Mouse (Mus musculus) urinary bladder, adult 18-20 months (tissue): ENCODE results near the gene Zfp141.

Experiments used
- DNase-seq, 2 experiments: peaks; one replicate each; pipeline ENCODE4 v3.0.0; 2022; ENCODE audit warnings: low spot score in 2 of 2, mixed read lengths in 2 of 2

The Zfp141 gene

GRCm38 (mm10) chr7:42505588-42505987 is at the start of gene Zfp141:
TSS of gene Zfp141 (minus strand) at chr7:42505740.
- peak; percentile 63 to 81 for DNase-seq

GRCm38 (mm10) chr7:42551766-42552165 is 46.2 kb upstream of the Zfp141 start:
- no peak for DNase-seq

DNA sequence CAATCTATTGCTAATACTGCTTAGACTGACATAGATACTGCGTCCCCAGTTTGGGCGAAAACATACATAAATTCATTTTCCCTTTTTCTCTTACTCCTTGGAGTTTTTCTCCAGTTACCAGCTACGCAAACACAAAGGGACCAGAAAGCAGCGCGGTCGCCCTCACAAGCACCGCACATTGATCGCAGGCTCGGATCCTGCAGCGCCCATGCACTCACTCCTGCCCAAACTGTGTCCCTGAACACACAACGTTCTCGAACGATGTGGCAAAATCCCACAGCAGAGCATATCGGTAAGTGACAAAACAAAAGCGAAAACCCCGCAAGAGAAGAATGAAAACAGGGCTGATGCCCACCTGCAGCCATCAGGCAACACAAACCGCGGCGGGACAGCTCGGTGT is 354 bp downstream of the Zfp141 start:
- peak in 1 of 2 experiments; percentile 1 for DNase-seq

DNA sequence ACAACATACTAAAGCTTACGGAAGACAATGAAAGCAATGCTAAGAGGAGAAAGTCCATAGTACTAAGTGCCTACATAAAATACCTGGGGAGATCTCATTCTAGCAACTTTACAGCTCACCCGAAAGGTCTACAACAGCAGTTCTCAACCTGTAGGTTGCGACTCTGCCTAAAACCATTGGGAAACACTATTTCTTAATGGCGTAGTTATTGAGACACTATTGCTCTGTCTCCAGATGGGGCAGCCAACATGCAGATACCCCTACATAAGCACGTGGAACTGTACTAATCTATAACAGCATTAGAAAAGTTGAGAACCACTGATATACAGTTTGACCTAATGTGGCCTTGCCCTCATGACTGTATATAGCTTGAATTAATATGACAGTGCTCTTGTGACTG is 7.3 kb downstream of the Zfp141 start:
- no peak for DNase-seq

GRCm38 (mm10) chr7:42497356-42497755 is 8.2 kb downstream of the Zfp141 start:
- no peak for DNase-seq

DNA sequence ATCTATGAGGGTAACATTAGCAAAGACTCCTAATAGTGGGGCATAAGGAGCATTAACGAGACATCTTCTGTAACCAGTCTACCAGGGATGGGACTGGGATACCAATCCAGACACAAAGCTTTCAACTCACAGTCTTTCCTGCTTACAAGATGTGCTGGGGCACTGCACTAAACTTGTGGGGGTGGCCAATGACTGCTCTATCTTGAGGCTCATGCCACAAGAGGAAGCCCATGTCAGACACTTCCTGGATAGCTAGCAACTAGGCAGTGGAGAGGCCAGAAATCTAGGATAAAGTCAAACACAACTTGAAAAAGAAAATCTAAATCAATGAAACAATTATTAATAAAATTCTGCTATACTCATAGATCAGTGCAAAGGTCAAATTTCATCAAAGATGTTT is 9.3 kb downstream of the Zfp141 start:
- DNase-seq, result no peak

DNA sequence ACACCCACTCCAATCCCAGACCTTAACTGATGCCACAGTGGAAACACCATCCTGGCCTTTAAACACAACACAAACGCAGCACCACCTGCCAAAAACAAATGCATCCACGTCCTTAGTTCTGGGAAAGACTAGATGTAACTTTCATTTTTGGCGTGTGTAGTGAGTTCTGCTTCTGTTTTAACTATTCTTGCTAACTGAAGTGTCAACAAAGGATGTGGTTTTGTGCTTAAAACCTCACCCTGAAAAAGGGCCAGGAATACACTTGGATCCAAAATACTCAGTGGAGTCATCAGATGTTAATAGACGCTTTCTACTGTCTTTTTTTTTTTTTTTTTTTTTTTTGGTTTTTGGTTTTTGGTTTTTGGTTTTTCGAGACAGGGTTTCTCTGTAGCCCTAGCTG is 14.7 kb downstream of the Zfp141 start:
- DNase-seq, result no peak

GRCm38 (mm10) chr7:42490358-42490757 is 15.2 kb downstream of the Zfp141 start:
- no peak for DNase-seq

- no peak for DNase-seq
These were observed 50.9 kb downstream of the Zfp141 start for GRCm38 (mm10) chr7:42454640-42455039.

DNA sequence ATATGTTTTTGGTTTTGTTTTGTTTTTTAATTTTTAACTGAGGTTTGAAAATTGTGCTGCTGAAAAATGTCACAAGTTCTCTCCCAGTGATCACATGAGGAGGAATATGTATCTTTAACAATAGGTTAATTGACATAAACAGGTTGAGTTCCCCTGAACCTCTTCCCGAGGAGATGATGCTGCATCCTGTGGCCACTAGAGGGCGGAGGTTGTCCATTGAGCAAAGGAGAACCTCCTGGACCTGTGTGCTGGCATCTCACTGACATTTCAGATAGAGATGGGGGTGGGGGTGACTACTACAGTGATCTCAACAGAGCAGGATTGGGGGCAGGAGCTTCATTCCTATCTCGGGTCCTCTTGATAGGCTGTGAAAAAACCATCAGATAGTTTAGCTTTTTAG is 54.9 kb downstream of the Zfp141 start:
- DNase-seq, result peak in 1 of 2 experiments; percentile 4

DNA sequence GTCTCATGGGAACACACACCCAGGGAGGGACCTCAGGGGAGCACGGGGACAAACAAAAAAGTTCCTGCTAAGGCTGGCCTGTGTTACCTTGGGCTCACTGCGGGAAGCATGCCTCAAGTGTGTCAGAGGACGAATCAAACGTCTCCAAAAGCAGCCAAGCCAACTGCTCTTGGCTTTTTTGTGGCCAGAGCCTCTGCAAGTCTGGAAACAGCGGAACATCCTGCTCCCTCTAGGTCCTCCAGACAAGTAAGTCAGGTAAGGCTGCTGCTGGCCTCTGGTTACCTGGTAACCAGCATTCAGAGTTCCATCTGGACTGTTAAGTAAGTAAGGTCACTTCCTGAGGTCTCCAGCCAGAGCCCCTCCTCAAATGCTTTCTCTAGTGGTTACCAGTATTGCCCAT is 57.7 kb downstream of the Zfp141 start, which contains the start of gene 4933421I07Rik:
TSS of gene 4933421I07Rik (minus strand) at position 271 of the 400 bp plus-strand sequence.
- no peak for DNase-seq

DNA sequence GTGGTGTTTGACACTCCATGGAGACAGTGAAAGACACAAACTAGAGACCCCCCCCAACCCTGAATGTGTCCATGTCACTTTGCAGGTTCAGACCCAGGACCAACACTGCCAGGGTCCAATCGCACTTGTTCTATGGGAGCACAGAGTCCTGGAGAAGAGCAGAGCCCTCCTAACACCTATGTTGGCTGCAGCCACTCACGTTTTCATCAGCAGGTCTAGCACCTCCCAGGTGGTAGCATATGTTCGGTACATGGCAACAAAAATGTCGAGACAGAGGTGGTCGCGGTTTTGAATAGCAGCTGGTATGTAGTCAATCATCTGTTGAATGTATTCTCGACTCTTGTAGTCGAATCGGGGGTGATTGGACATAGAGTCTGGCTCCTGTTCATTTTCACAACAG is 58.2 kb downstream of the Zfp141 start:
- DNase-seq, result no peak
